Mouse (Mus musculus): ENCODE results near the gene Tlcd2. TPM values are rescaled to one million over a fixed set of nuclear protein-coding genes. Genes with fewer than 3 reads are reported as not detected.

The Tlcd2 gene
- total RNA-seq, 1 experiment from 2014 or later = 26.9 TPM

GRCm38 (mm10) chr11:75511213-75511612 is 49.7 kb downstream of the Tlcd2 start:
- ATAC-seq (replicated peaks; ENCODE audit: low read depth, poor library complexity, severe bottlenecking) = no peak

- peak; percentile 26; the same call in 1 of the 2 replicates for ATAC-seq (replicated peaks; ENCODE audit: low read depth, poor library complexity, severe bottlenecking)
Measured at GRCm38 (mm10) chr11:75512301-75513018, 50.9 kb downstream of the Tlcd2 start.

- ATAC-seq (replicated peaks; ENCODE audit: low read depth, poor library complexity, severe bottlenecking) = peak; percentile 21; the same call in 1 of the 2 replicates
Measured at GRCm38 (mm10) chr11:75513336-75513735, 51.8 kb downstream of the Tlcd2 start, which contains the start of gene Scarf1. Scarf1 (plus strand) TSS chr11:75513540.

- ATAC-seq (replicated peaks; ENCODE audit: low read depth, poor library complexity, severe bottlenecking) = no peak
Measured at GRCm38 (mm10) chr11:75515186-75515585, 53.7 kb downstream of the Tlcd2 start.

GRCm38 (mm10) chr11:75519834-75520633 is 58.5 kb downstream of the Tlcd2 start:
- ATAC-seq (replicated peaks; ENCODE audit: low read depth, poor library complexity, severe bottlenecking) = no peak

Other genes starting within 250 kb of the Tlcd2 start
- 139 and 158 TPM in 2 replicates for gene Rpa1, start 113.4 kb upstream of the Tlcd2 start, total RNA-seq (2017)
- gene Smyd4, start 113.3 kb upstream of the Tlcd2 start, total RNA-seq (2017) = 6.5 and 7.4 TPM in 2 replicates
- gene Serpinf1, start 39.0 kb upstream of the Tlcd2 start, total RNA-seq (2017) = 76.0 and 77.8 TPM in 2 replicates
- gene Serpinf2, start 22.1 kb upstream of the Tlcd2 start, total RNA-seq (2017) = 0.32 TPM in 1 of 2 replicates, not detected in the other
- gene Wdr81, start 7.0 kb upstream of the Tlcd2 start, total RNA-seq (2017) = 8.4 and 8.6 TPM in 2 replicates
- 130 and 156 TPM in 2 replicates for gene Prpf8, start 25.1 kb downstream of the Tlcd2 start, total RNA-seq (2017)
- gene Rilp, start 48.4 kb downstream of the Tlcd2 start, total RNA-seq (2017) = 0.41 TPM in 1 of 2 replicates, not detected in the other
- 1.8 and 2.6 TPM in 2 replicates for gene Scarf1, start 51.8 kb downstream of the Tlcd2 start, total RNA-seq (2017)
- 6.1 and 14.4 TPM in 2 replicates for gene Slc43a2, start 70.0 kb downstream of the Tlcd2 start, total RNA-seq (2017)
- gene Pitpna, start 126.4 kb downstream of the Tlcd2 start, total RNA-seq (2017) = 74.6 and 76.9 TPM in 2 replicates
- gene Inpp5k, start 169.3 kb downstream of the Tlcd2 start, total RNA-seq (2017) = 24.0 and 36.3 TPM in 2 replicates
- 19.5 and 22.3 TPM in 2 replicates for gene Myo1c, start 188.8 kb downstream of the Tlcd2 start, total RNA-seq (2017)
- 38.9 and 51.4 TPM in 2 replicates for gene Crk, start 217.5 kb downstream of the Tlcd2 start, total RNA-seq (2017)